Comparison of ENCODE assay signal across 20 mouse cellular contexts in genomic region chr12:69385542-69386280, GRCm38 (mm10). TPM values are rescaled to one million over a fixed set of nuclear protein-coding genes. Genes with fewer than 3 reads are reported as not detected.
DNase-seq lines count a peak whose midpoint lies in the region; ATAC-seq and TF ChIP-seq lines count a peak whose summit lies in the region.
"Had no signal": no experiment of that assay in that cellular context is flagged by ENCODE, and none has a peak within 500 bp of the region (broad histone marks: within the 10 kb centered on the region; RNA-seq: fewer than 3 reads in every experiment).

No protein-coding gene starts in this region.

- no peak for TF ChIP-seq CTCF in left cerebral cortex, adult 2 months (IDR thresholded peaks at IDR 0.05)

- ATAC-seq in heart, embryonic 12.5 days (ENCODE audit: insufficient number of reproducible peaks, low FRiP score) = no peak
- ATAC-seq in megakaryocyte progenitor cell, adult 5-6 weeks (replicated peaks; ENCODE audit: poor library complexity) = peak; percentile 64
- no peak for ATAC-seq in hindbrain, embryonic 11.5 days (ENCODE audit: low FRiP score)
- ATAC-seq: Patski had no signal

- H3K27me3 ChIP-seq in heart, embryonic 12.5 days (replicated peaks) = no peaks in the 10 kb centered on the region
- H3K27me3 ChIP-seq in hindbrain, embryonic 11.5 days (ENCODE audit: control insufficient read depth, insufficient read depth, low read length) = no peaks in the 10 kb centered on the region
- H3K27me3 ChIP-seq: embryonic facial prominence, embryonic 13.5 days; hindbrain, embryonic 15.5 days; liver, embryonic 13.5 days; Patski had no signal

- H3K4me2 ChIP-seq in heart, embryonic 12.5 days = no peak overlapping the region
- no peak overlapping the region for H3K4me2 ChIP-seq in hindbrain, embryonic 11.5 days (replicated peaks; ENCODE audit: low read depth, low read length)
- H3K4me2 ChIP-seq: embryonic facial prominence, embryonic 13.5 days; hindbrain, embryonic 15.5 days; liver, embryonic 13.5 days; midbrain, embryonic 11.5 days had no signal

- no peak overlapping the region for H3K27ac ChIP-seq in heart, embryonic 12.5 days (ENCODE audit: poor library complexity, severe bottlenecking)
- no peak overlapping the region for H3K27ac ChIP-seq in left cerebral cortex, adult 2 months
- H3K27ac ChIP-seq in hindbrain, embryonic 11.5 days (ENCODE audit: low read depth, low read length) = no peak overlapping the region
- H3K27ac ChIP-seq: embryonic facial prominence, embryonic 13.5 days; hindbrain, embryonic 15.5 days; liver, embryonic 13.5 days had no signal

- H3K9me3 ChIP-seq in heart, embryonic 12.5 days (replicated peaks) = no peaks in the 10 kb centered on the region
- no peaks in the 10 kb centered on the region for H3K9me3 ChIP-seq in hindbrain, embryonic 11.5 days (ENCODE audit: control insufficient read depth, low read length)
- H3K9me3 ChIP-seq: embryonic facial prominence, embryonic 13.5 days; hindbrain, embryonic 15.5 days; liver, embryonic 13.5 days had no signal

- peaks cover 9% of the 10 kb centered on the region for H3K4me1 ChIP-seq in heart, embryonic 12.5 days (replicated peaks)
- no peaks in the 10 kb centered on the region for H3K4me1 ChIP-seq in hindbrain, embryonic 11.5 days (replicated peaks; ENCODE audit: control insufficient read depth, insufficient read depth, low read length)
- H3K4me1 ChIP-seq: embryonic facial prominence, embryonic 13.5 days; hindbrain, embryonic 15.5 days had no signal

- no peak overlapping the region for H3K9ac ChIP-seq in heart, embryonic 12.5 days
- H3K9ac ChIP-seq in hindbrain, embryonic 11.5 days (ENCODE audit: low read depth, low read length) = no peak overlapping the region
- H3K9ac ChIP-seq: embryonic facial prominence, embryonic 13.5 days; hindbrain, embryonic 15.5 days; liver, embryonic 13.5 days had no signal

- no peak overlapping the region for H3K4me3 ChIP-seq in heart, embryonic 12.5 days
- no peak overlapping the region for H3K4me3 ChIP-seq in left cerebral cortex, adult 2 months
- H3K4me3 ChIP-seq in hindbrain, embryonic 11.5 days (ENCODE audit: low read depth, low read length) = no peak overlapping the region
- H3K4me3 ChIP-seq: embryonic facial prominence, embryonic 13.5 days; hindbrain, embryonic 15.5 days; liver, embryonic 13.5 days had no signal

- WGBS in heart, embryonic 12.5 days = 67% methylated on average over 6 of the region's 6 CpGs
- 87% methylated on average over 6 of the region's 6 CpGs for WGBS in hindbrain, embryonic 11.5 days

- peak; percentile 8 for DNase-seq in heart, adult 11 months
- peak; percentile 65 for DNase-seq in NIH3T3 (ENCODE audit: low read depth)
- no peak for DNase-seq in left cerebral cortex, adult 2 months (ENCODE audit: extremely low spot score in 1 of 2, low spot score in 2 of 2)
- DNase-seq in urinary bladder, adult 18-20 months (ENCODE audit: low spot score in 2 of 2) = no peak
- DNase-seq in gastrocnemius, adult 8-10 months (ENCODE audit: low spot score in 2 of 2) = no peak
- no peak for DNase-seq in hindbrain, embryonic 11.5 days (ENCODE audit: low spot score)
- DNase-seq: adrenal gland, adult 2 months; cerebellum, adult 11-12 months; heart, postnatal 10 days; kidney, adult 18-20 months; kidney, postnatal 4 days; liver, embryonic 13.5 days; lung, postnatal 10 days; right cerebral cortex, postnatal 25 days had no signal

- intact Hi-C loops in left cerebral cortex, adult 2 months (cut with DNase I) = no loop called here

- H3K36me3 ChIP-seq in heart, embryonic 12.5 days = no peaks in the 10 kb centered on the region
- no peaks in the 10 kb centered on the region for H3K36me3 ChIP-seq in hindbrain, embryonic 11.5 days (ENCODE audit: control insufficient read depth, insufficient read depth, low read length)
- H3K36me3 ChIP-seq: embryonic facial prominence, embryonic 13.5 days; hindbrain, embryonic 15.5 days had no signal

RNA-seq across cellular contexts. Expression of gene Gm9887, which starts 13.5 kb away (rescaled TPM):
- polyA plus RNA-seq in heart, embryonic 12.5 days (2016; fragmentation: Nextera tagmentation; extraction: Ambion mirVana) = 1.1 and 2.4 TPM in 2 replicates
- not detected in 2 replicates for total RNA-seq in megakaryocyte progenitor cell, adult 5-6 weeks (2015)
- 1.5 TPM in 1 of 2 replicates, not detected in the other for total RNA-seq in megakaryocyte progenitor cell, adult 5-6 weeks (2017)
- total RNA-seq in left cerebral cortex, adult 2 months (2021) = 1 to 10 TPM; 1.2 TPM
- under 1 TPM in 1 of 4 experiments, not detected in 3; 0.49 TPM for total RNA-seq in gastrocnemius, adult 8-10 months (2022)
- 1.3 and 2.2 TPM in 2 replicates for polyA plus RNA-seq in hindbrain, embryonic 11.5 days (2014; fragmentation: Nextera tagmentation; extraction: Ambion mirVana)

RNA-seq across cellular contexts. Expression of gene Arf6, which starts 13.8 kb away (rescaled TPM):
- polyA plus RNA-seq in heart, embryonic 12.5 days (2016; fragmentation: Nextera tagmentation; extraction: Ambion mirVana) = 53.9 and 55.7 TPM in 2 replicates
- total RNA-seq in megakaryocyte progenitor cell, adult 5-6 weeks (2015) = 89.6 and 90.6 TPM in 2 replicates
- total RNA-seq in megakaryocyte progenitor cell, adult 5-6 weeks (2017) = 145 and 148 TPM in 2 replicates
- 10 to 100 TPM; 56.8 to 58.9 TPM for total RNA-seq in left cerebral cortex, adult 2 months (2021)
- total RNA-seq in gastrocnemius, adult 8-10 months (2022) = 10 to 100 TPM; 18.4 to 23.3 (median 21.9) TPM
- 47.4 and 49.9 TPM in 2 replicates for polyA plus RNA-seq in hindbrain, embryonic 11.5 days (2014; fragmentation: Nextera tagmentation; extraction: Ambion mirVana)

RNA-seq across cellular contexts. Expression of gene Nemf, which starts 28.7 kb away (rescaled TPM):
- polyA plus RNA-seq in heart, embryonic 12.5 days (2016; fragmentation: Nextera tagmentation; extraction: Ambion mirVana) = 69.5 and 71.0 TPM in 2 replicates
- 62.7 and 76.9 TPM in 2 replicates for total RNA-seq in megakaryocyte progenitor cell, adult 5-6 weeks (2015)
- total RNA-seq in megakaryocyte progenitor cell, adult 5-6 weeks (2017) = 80.0 and 130 TPM in 2 replicates
- total RNA-seq in left cerebral cortex, adult 2 months (2021) = 10 to 100 TPM; 46.3 to 53.7 TPM
- 10 to 100 TPM; 15.6 to 21.4 (median 17.5) TPM for total RNA-seq in gastrocnemius, adult 8-10 months (2022)
- 90.2 and 108 TPM in 2 replicates for polyA plus RNA-seq in hindbrain, embryonic 11.5 days (2014; fragmentation: Nextera tagmentation; extraction: Ambion mirVana)

Comparison
In these comparisons a context has a peak if more than half of its experiments do, and no peak if none do; other contexts are left out.
1. DNase-seq: peak in heart, adult 11 months (single experiment) and NIH3T3 (single experiment); none in left cerebral cortex, adult 2 months (0 of 2), urinary bladder, adult 18-20 months (0 of 2), gastrocnemius, adult 8-10 months (0 of 2) and hindbrain, embryonic 11.5 days (single experiment).